Mouse (Mus musculus) T-helper 2 cell (primary cell): ENCODE data around the gene Slc18b1.
"Not testable (repeated sequence)": the region's sequence is repeated elsewhere in the genome, so short reads cannot be mapped to it uniquely, and the experiment has no call there.

Source experiments
- in situ Hi-C: fragments of 300-600 bp; cut with MboI, MseI; formaldehyde crosslinking; loops from one replicate; pipeline ENCODE4 v1.15.1; 2025; ENCODE audit warnings: high pct_unique_total_duplicates

The Slc18b1 gene

GRCm38 (mm10) chr10:23796551-23797503, at the start of gene Slc18b1:
Gene Slc18b1, plus strand, starts transcription at chr10:23796986.
- in situ Hi-C loops: no loop called here

- in situ Hi-C loops: no loop called here
Measured at GRCm38 (mm10) chr10:23754166-23754565, 42.6 kb upstream of the Slc18b1 start.

DNA sequence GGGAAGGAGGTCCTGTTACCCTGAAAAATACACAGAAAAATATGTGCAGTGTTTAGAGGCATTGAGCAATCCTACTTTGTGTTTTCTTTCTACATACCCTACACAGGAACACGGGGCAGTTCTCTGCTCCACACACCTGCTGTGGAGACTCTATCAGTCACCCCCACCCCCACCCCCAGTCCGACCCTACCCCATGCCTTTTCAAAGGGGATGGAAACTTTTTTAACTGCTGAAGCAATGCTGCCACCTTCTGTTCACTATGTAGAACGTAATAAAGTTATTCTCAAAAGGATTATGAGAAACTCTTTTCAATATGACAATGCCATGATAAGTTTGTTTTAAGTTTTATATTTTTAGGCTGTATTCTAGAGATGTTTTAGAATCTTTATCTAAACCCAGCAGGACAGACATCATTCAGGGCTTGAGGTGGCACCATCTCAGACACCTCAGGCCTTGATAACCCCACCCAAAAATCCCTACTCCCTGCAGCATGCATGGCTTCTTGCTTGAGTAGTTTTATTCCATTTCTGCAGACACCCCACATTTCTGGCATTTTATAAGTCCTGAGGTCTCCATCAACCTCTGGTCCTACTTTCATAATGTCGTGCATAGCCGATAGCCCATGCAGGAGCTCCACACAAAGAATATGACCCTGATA, 19.4 kb upstream of the Slc18b1 start:
- in situ Hi-C loops: no loop called here

DNA sequence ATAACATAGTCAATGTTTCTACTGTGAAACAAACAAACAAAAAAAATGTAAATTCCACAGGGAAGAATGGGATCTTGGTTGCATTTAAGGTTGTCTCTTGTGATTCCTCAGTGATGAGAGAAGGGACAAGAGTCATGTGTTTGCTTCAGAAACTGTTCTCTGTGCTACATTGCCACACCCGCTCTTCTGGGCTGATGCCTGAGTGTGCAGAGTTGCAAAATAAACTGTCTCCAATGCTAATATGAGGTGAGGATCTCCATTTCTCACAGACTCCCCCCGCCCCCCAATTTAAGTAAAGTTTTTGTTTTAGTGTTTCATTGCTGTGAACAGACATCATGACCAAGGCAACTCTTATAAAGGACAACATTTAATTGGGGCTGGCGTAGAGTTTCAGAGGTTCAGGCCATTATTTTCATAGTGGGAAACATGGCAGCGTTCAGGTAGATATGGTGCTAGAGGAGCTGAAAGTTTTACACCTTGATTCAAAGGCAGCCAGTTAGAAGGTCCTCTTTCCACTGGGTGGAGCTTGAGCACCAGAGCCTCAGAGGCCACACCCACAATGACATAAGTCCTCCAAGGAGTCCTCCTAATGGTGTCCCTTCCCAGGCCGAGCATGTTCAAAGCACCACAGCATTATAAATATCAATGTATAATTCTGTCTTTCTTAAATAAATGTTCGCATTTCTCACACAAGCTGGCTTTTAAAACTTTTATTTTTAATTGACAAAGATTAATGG, 16.1 kb upstream of the Slc18b1 start:
- in situ Hi-C loops: no loop called here

- in situ Hi-C loops: no loop called here
Measured at GRCm38 (mm10) chr10:23781760-23782735, 14.7 kb upstream of the Slc18b1 start.

- in situ Hi-C loops: no loop called here
Measured at GRCm38 (mm10) chr10:23782855-23783492, 13.8 kb upstream of the Slc18b1 start.

DNA sequence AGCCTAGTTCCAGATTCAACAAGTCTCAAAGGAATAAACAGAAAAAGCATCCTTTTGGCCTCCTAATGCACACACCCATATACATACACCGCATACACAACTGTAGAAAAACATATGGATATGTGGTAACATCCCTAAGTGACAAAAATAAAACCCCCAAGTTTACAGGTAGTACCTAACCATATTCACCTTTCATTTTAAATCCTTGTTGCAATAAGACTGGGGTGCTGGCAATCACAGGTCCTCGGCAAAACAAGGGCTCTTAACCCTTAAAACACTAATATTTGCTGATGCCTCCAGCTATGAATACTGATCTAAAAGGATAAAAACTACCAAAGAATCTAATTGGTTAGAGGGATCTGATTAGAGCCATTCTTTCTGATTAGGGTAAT, 13.3 kb upstream of the Slc18b1 start:
- in situ Hi-C loops: no loop called here

DNA sequence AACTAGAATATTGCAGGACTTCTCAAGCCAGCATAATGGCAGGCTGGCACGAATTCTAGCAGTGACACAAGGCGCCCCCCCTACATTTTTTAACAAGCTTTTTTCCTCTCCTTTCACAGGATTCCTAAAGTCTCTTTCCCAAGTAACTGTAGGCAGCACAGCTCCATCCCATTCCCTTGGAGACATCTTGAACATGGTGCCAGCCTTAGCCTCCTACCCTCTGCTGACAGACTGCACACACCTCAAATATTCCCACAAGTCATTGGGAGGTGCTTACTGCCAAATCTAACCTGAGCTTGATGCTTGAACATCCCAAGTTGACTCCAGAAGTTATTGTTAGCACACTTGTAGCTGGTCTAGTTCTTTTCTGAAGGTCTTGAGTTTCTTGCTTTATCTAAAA, 12.7 kb upstream of the Slc18b1 start:
- in situ Hi-C loops: no loop called here

DNA sequence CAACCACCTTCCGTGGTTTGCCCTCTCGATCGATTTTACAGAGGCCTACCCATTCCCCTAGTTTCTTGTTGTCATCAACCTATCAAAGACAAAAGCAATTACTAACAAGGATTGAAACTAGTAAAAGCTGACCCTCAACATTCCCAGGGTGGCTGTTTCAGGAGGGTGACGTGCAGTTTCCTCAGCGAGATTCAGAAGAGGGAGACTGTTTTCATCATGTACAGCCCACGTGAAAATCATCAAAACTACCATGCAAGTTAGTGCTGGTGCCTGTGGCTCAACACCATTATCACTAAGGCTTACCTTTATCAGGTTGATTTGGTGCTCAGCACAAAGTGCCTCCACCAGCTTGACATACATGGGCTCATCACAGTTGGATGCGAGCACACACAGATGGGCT, 11.2 kb upstream of the Slc18b1 start:
- in situ Hi-C loops: not testable (repeated sequence)

DNA sequence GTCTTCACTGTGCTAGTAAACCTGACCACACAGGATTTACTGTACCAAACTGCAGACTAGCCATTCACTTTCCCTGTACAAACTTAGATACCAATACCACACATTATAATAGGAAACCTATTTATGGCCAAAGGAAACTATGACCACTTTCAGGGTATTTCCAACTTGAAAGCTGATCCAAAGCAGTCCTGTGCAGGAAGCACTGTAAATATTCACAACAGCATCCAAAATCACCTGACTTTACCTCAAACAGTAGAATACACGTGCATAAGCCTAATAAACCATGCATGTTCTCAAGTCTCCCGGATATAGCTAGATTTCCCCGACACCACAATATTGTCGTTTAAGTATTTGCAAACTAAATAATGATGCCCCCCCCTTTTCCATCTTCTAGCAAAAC, 10.7 kb upstream of the Slc18b1 start:
- in situ Hi-C loops: no loop called here

DNA sequence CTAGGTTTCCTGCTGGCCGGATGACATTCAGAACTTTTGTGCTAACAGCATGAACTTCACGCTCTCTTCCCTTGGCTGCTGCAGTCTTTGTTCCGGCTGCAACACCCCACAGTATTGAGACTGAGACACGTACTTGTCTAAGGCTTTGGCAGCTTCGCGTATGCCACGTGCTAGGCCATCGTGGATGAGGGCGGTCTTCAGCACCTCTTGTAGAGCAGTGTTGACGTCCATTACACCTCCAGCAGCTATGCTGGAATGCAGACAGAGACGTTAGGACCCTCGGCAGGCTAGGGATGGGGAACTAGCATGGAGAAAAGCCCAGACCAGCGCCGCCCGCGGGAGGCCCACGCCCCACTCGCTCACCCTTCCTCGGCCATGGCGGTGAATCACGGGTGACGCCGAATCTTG, 10.2 kb upstream of the Slc18b1 start:
- in situ Hi-C loops: not testable (repeated sequence)

- in situ Hi-C loops: no loop called here
Measured at GRCm38 (mm10) chr10:23787062-23787821, 9.5 kb upstream of the Slc18b1 start, which contains the start of gene Rps12. Gene Rps12, minus strand, starts transcription at chr10:23787275.

DNA sequence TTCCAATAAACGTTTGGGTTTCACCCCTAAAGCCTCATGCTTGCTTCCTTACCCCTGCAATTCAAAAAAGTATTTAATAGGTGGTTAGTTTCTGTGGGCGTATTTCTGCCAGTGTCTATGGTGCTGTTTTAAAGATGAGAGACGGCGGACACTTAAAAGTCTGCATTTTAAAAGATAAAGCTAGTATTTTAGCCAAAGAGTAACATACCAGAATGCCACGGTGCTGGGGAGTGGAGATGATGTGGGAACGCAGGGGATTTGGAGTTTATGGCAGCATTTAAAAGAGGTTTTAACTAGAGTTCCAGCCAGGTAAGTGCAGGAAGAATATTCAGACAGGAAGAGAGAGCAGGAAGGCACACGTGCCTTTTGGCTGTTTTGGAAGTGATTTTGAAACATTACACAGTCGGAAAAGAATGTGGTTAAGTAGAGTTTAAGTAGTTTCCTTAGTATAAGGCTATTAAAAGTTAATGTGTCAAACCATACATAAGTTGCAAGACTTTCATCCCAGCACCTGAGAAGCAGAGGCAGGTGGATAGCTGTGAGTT, 8.7 kb upstream of the Slc18b1 start:
- in situ Hi-C loops: no loop called here

- in situ Hi-C loops: no loop called here
Measured at GRCm38 (mm10) chr10:23795871-23796520, 790 bp upstream of the Slc18b1 start.

DNA sequence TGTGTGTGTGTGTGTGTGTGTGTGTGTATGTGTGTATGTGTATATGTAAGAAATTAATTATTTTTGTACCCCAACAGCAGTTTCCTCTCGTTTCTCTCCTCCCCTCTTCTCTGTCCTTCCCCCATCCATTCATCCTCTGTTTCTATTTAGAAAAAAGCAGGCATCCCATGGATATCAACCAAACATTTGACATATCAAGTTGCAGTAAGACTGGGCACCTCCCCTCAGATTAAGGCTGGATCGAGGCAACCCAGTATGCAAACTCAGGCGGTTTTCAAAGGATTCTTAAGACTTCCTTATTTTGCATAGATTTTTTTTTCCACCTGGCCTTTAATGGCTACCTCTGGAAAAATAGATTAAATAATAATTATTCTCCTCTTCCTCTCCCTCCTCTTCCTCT, 820 bp downstream of the Slc18b1 start:
- in situ Hi-C loops: no loop called here

DNA sequence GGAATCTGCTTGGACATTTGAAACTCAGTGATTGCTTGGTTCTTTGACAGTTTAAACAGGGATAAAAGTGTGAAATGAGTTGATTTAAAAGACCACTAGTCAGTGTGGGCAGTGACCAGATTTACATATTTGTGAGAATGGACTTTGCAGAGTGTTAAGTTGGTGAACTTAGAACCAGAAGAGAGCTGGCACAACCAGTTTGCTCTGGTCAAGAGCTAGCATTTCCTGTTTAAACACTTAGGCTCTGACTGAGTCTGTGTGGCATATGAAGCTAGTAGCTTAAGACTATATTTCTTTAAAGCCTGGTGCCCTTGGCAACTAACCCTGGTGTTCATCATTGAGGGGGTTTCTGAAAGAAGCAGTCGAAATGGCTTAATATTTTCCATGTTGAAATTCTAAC, 1.4 kb downstream of the Slc18b1 start:
- in situ Hi-C loops: no loop called here

GRCm38 (mm10) chr10:23799933-23800332, 3.1 kb downstream of the Slc18b1 start:
- in situ Hi-C loops: loop anchor here (25.0 kb wide), 1 partner anchor 512 kb away; no protein-coding TSS in a partner anchor

- in situ Hi-C loops: loop anchor here (25.0 kb wide), 1 partner anchor 509 kb away; no protein-coding TSS in a partner anchor
Measured at GRCm38 (mm10) chr10:23802911-23803310, 6.1 kb downstream of the Slc18b1 start.

- in situ Hi-C loops: loop anchor here (25.0 kb wide), 1 partner anchor 508 kb away; no protein-coding TSS in a partner anchor
Measured at GRCm38 (mm10) chr10:23804665-23805064, 7.9 kb downstream of the Slc18b1 start.
